Mouse (Mus musculus): Measurements from ENCODE around the gene Rpl14.

The Rpl14 gene

GRCm38 (mm10) chr9:120611055-120611454, 39.8 kb downstream of the Rpl14 start:
- DNase-seq = no peak

GRCm38 (mm10) chr9:120614059-120614458, 42.8 kb downstream of the Rpl14 start:
- DNase-seq = no peak

DNA sequence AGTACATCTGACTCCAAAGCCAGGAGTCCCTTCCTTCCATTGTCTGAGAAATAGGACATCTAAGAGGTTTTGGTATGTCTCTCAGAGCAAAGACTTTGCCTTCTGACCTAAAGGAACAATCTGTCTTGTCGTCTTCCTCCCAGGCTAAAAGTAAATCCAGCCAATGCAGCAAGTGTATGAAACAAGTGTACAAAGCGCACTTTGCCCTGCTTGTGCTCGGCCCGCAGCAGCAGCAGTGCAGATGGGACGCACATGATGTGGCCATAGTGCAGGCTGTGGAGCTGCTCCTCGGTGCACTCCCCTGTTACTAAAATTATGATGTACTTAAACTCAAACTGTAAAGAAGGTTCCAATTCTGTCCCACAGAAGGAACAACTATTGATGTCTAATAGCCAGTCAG, 46.9 kb downstream of the Rpl14 start:
- no peak for DNase-seq

DNA sequence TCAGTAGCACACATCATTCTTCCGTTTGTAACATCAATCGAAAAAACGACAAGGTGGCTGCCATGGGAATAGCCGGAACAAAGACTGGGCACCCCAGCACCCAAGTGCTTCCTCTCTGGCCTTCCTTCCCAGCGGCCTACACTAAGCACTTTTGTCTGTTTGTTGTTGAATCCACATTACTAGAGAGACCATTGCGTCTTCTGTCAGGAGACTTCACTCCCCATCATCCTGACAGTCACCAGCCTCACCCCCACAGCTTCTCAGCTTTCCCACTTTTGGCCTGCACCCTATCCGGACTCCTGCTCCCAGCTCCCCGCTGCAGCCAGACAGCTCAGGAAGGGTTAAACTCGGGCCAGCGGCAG, 48.1 kb downstream of the Rpl14 start:
- DNase-seq = no peak

DNA sequence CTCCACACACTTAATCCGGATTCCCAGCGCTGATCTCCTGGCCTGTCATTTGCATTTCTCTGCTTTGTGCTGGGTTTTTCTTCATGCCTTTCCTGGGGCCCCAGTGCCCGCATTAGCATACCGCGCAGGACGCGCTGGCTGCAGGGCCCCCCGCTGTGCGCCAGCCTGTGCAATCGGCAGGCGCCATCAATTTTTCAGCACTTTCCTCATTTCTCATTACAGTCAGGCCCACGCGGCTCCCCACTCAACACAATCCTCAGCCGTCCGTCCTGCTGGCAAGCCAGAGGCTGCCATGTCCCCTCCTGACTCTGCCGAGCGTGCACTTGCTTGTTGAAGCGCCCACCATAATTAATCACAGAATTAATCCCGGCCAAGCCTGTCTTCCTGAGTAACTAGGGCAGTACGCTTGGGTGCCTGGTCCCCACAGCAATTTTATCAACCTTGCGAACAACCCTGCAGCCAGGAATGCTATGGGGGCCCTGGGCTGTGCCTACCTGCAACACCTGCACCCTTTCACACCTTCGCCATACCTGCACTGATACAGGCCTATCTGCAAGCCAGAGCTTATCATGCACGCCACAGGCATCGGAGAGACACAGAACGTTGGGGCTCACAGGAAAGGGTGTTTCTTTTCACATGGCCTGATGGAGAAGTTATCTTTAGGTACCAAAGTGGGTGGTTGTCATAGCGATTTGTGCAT, 48.6 kb downstream of the Rpl14 start:
- peak; percentile 95 for DNase-seq

GRCm38 (mm10) chr9:120620409-120620745, 49.1 kb downstream of the Rpl14 start:
- no peak for DNase-seq

All from retina, postnatal 1 day (tissue).